ENCODE assay signal across 15 mouse cellular contexts in genomic region chr11:19993753-19994152, GRCm38 (mm10).
A peak's percentile ranks its signal among the peaks of the same experiment; 100 is the strongest.
DNase-seq lines count a peak whose midpoint lies in the region; ATAC-seq and TF ChIP-seq lines count a peak whose summit lies in the region.
"Had no signal": no experiment of that assay in that cellular context is flagged by ENCODE, and none has a peak within 500 bp of the region (broad histone marks: within the 10 kb centered on the region; RNA-seq: fewer than 3 reads in every experiment).

No protein-coding gene starts in this region.

- no peak for TF ChIP-seq CTCF in forebrain, postnatal 0 days (IDR thresholded peaks at IDR 0.05; ENCODE audit: low read depth)

- no peaks in the 10 kb centered on the region for H3K27me3 ChIP-seq in forebrain, postnatal 0 days (ENCODE audit: insufficient read depth, low read length)
- H3K27me3 ChIP-seq in forebrain, embryonic 15.5 days, result no peaks in the 10 kb centered on the region
- H3K27me3 ChIP-seq in liver, embryonic 12.5 days (replicated peaks), result no peaks in the 10 kb centered on the region
- no peaks in the 10 kb centered on the region for H3K27me3 ChIP-seq in neural tube, embryonic 15.5 days (replicated peaks)
- H3K27me3 ChIP-seq: hindbrain, embryonic 12.5 days; limb, embryonic 15.5 days; Patski had no signal

- no peak for DNase-seq in forebrain, postnatal 0 days
- peak; percentile 88 for DNase-seq in 416B (ENCODE audit: low read depth)
- no peak for DNase-seq in lung, adult 18-20 months
- no peak for DNase-seq in heart, adult 11 months
- DNase-seq: adrenal gland, postnatal 14 days; gastrocnemius, postnatal 36 days had no signal

- 26% methylated on average over 1 of the region's 1 CpGs for WGBS in forebrain, postnatal 0 days
- WGBS in forebrain, embryonic 15.5 days, result 30% methylated on average over 1 of the region's 1 CpGs
- WGBS in liver, embryonic 12.5 days (ENCODE audit: insufficient replicate concordance), result 5% methylated on average over 1 of the region's 1 CpGs
- WGBS in neural tube, embryonic 15.5 days, result 33% methylated on average over 1 of the region's 1 CpGs

- no peak overlapping the region for H3K4me2 ChIP-seq in forebrain, postnatal 0 days (ENCODE audit: low read depth)
- H3K4me2 ChIP-seq in forebrain, embryonic 15.5 days (replicated peaks), result no peak overlapping the region
- peak overlapping the region; percentile 30; the same call in 1 of the 2 replicates for H3K4me2 ChIP-seq in liver, embryonic 12.5 days
- no peak overlapping the region for H3K4me2 ChIP-seq in neural tube, embryonic 15.5 days
- H3K4me2 ChIP-seq: hindbrain, embryonic 12.5 days; limb, embryonic 15.5 days; midbrain, embryonic 11.5 days had no signal

- no peak overlapping the region for H3K9ac ChIP-seq in forebrain, postnatal 0 days
- H3K9ac ChIP-seq in forebrain, embryonic 15.5 days (replicated peaks), result no peak overlapping the region
- H3K9ac ChIP-seq in liver, embryonic 12.5 days, result peak overlapping the region; percentile 33; the same call in 1 of the 2 replicates
- no peak overlapping the region for H3K9ac ChIP-seq in neural tube, embryonic 15.5 days (replicated peaks)
- H3K9ac ChIP-seq: hindbrain, embryonic 12.5 days; limb, embryonic 15.5 days had no signal

- no peaks in the 10 kb centered on the region; the same call in 1 of the 2 replicates for H3K4me1 ChIP-seq in forebrain, postnatal 0 days (ENCODE audit: insufficient read depth)
- H3K4me1 ChIP-seq in forebrain, embryonic 15.5 days, result peaks cover 10% of the 10 kb centered on the region
- H3K4me1 ChIP-seq in liver, embryonic 12.5 days, result peaks cover 90% of the 10 kb centered on the region
- peaks cover 33% of the 10 kb centered on the region for H3K4me1 ChIP-seq in neural tube, embryonic 15.5 days

- H3K9me3 ChIP-seq in forebrain, postnatal 0 days (ENCODE audit: low read length), result no peaks in the 10 kb centered on the region
- H3K9me3 ChIP-seq in forebrain, embryonic 15.5 days, result no peaks in the 10 kb centered on the region
- no peaks in the 10 kb centered on the region for H3K9me3 ChIP-seq in liver, embryonic 12.5 days (replicated peaks)
- H3K9me3 ChIP-seq in neural tube, embryonic 15.5 days (replicated peaks), result no peaks in the 10 kb centered on the region
- H3K9me3 ChIP-seq: hindbrain, embryonic 12.5 days; limb, embryonic 15.5 days had no signal

- no peak overlapping the region for H3K4me3 ChIP-seq in forebrain, postnatal 0 days (ENCODE audit: low read depth, low read length)
- no peak overlapping the region for H3K4me3 ChIP-seq in forebrain, embryonic 15.5 days
- no peak overlapping the region for H3K4me3 ChIP-seq in liver, embryonic 12.5 days
- H3K4me3 ChIP-seq in neural tube, embryonic 15.5 days (replicated peaks), result no peak overlapping the region
- H3K4me3 ChIP-seq: hindbrain, embryonic 12.5 days; layer of hippocampus, adult 2 months; limb, embryonic 15.5 days had no signal

- ATAC-seq in forebrain, postnatal 0 days, result 0 out of 2 replicates have a peak, but pooled peaks have one; percentile 19
- ATAC-seq in forebrain, embryonic 15.5 days (replicated peaks), result no peak
- peak; percentile 77 for ATAC-seq in common myeloid progenitor, adult 5-6 weeks (replicated peaks; ENCODE audit: low read depth, poor library complexity, severe bottlenecking)
- ATAC-seq in liver, embryonic 12.5 days, result peak; percentile 82
- no peak for ATAC-seq in neural tube, embryonic 15.5 days (ENCODE audit: low FRiP score)

- no peak overlapping the region for H3K27ac ChIP-seq in forebrain, postnatal 0 days (ENCODE audit: low read depth, low read length)
- H3K27ac ChIP-seq in forebrain, embryonic 15.5 days (replicated peaks), result no peak overlapping the region
- H3K27ac ChIP-seq in liver, embryonic 12.5 days, result peak overlapping the region; percentile 79
- no peak overlapping the region for H3K27ac ChIP-seq in neural tube, embryonic 15.5 days (replicated peaks)
- H3K27ac ChIP-seq: hindbrain, embryonic 12.5 days; layer of hippocampus, adult 2 months; limb, embryonic 15.5 days had no signal

- H3K36me3 ChIP-seq in forebrain, postnatal 0 days (ENCODE audit: insufficient read depth), result no peaks in the 10 kb centered on the region
- H3K36me3 ChIP-seq in forebrain, embryonic 15.5 days, result no peaks in the 10 kb centered on the region
- peaks cover 3% of the 10 kb centered on the region; the same call in 1 of the 2 replicates for H3K36me3 ChIP-seq in liver, embryonic 12.5 days
- H3K36me3 ChIP-seq in neural tube, embryonic 15.5 days, result peaks cover 2% of the 10 kb centered on the region; the same call in 1 of the 2 replicates

Comparison
In these comparisons a context has a peak if more than half of its experiments do, and no peak if none do; other contexts are left out.
1. ATAC-seq: peak in forebrain, postnatal 0 days (single experiment), common myeloid progenitor, adult 5-6 weeks (single experiment) and liver, embryonic 12.5 days (single experiment); none in forebrain, embryonic 15.5 days (single experiment) and neural tube, embryonic 15.5 days (single experiment).